Mouse (Mus musculus): ENCODE data around the gene Rab3il1.

Rab3il1 gene

GRCm38 (mm10) chr19:9989884-9990256 lies 11.6 kb upstream of the Rab3il1 start:
- Histone ChIP-seq H3K36me3 (ENCODE audit: control insufficient read depth, insufficient read depth, low read length, poor library complexity, severe bottlenecking) (peaks cover 5% of the 10 kb centered on the region; the same call in 1 of the 2 replicates), H3K27me3 (ENCODE audit: control insufficient read depth, insufficient read depth, low read length, poor library complexity, severe bottlenecking) (no peaks in the 10 kb centered on the region)
- DNase-seq (ENCODE audit: low read depth, low spot score): no peak

- peak; percentile 89 for DNase-seq (ENCODE audit: low read depth, low spot score)
- Histone ChIP-seq H3K27me3 (ENCODE audit: control insufficient read depth, insufficient read depth, low read length, poor library complexity, severe bottlenecking) (no peaks in the 10 kb centered on the region), H3K36me3 (ENCODE audit: control insufficient read depth, insufficient read depth, low read length, poor library complexity, severe bottlenecking) (no peaks in the 10 kb centered on the region)
Observed at GRCm38 (mm10) chr19:9991304-9991703, 10.2 kb upstream of the Rab3il1 start.

- H3K27me3 ChIP-seq (ENCODE audit: control insufficient read depth, insufficient read depth, low read length, poor library complexity, severe bottlenecking): no peaks in the 10 kb centered on the region
- H3K36me3 ChIP-seq (ENCODE audit: control insufficient read depth, insufficient read depth, low read length, poor library complexity, severe bottlenecking): no peaks in the 10 kb centered on the region
- peak; percentile 32 for DNase-seq (ENCODE audit: low read depth, low spot score)
Observed at GRCm38 (mm10) chr19:9992011-9992958, 9.2 kb upstream of the Rab3il1 start.

GRCm38 (mm10) chr19:9993036-9993656 lies 8.3 kb upstream of the Rab3il1 start:
- peak; percentile 85 for DNase-seq (ENCODE audit: low read depth, low spot score)
- Histone ChIP-seq H3K27me3 (ENCODE audit: control insufficient read depth, insufficient read depth, low read length, poor library complexity, severe bottlenecking) (no peaks in the 10 kb centered on the region), H3K36me3 (ENCODE audit: control insufficient read depth, insufficient read depth, low read length, poor library complexity, severe bottlenecking) (no peaks in the 10 kb centered on the region)

GRCm38 (mm10) chr19:9997204-9998062 lies 4.0 kb upstream of the Rab3il1 start:
- no peak for DNase-seq (ENCODE audit: low read depth, low spot score)
- Histone ChIP-seq H3K36me3 (ENCODE audit: control insufficient read depth, insufficient read depth, low read length, poor library complexity, severe bottlenecking) (no peaks in the 10 kb centered on the region), H3K27me3 (ENCODE audit: control insufficient read depth, insufficient read depth, low read length, poor library complexity, severe bottlenecking) (no peaks in the 10 kb centered on the region)

GRCm38 (mm10) chr19:9998063-9998416 lies 3.4 kb upstream of the Rab3il1 start:
- no peaks in the 10 kb centered on the region for H3K36me3 ChIP-seq (ENCODE audit: control insufficient read depth, insufficient read depth, low read length, poor library complexity, severe bottlenecking)
- no peak for DNase-seq (ENCODE audit: low read depth, low spot score)
- no peaks in the 10 kb centered on the region for H3K27me3 ChIP-seq (ENCODE audit: control insufficient read depth, insufficient read depth, low read length, poor library complexity, severe bottlenecking)

- no peak for DNase-seq (ENCODE audit: low read depth, low spot score)
- Histone ChIP-seq H3K27me3 (ENCODE audit: control insufficient read depth, insufficient read depth, low read length, poor library complexity, severe bottlenecking) (no peaks in the 10 kb centered on the region), H3K36me3 (ENCODE audit: control insufficient read depth, insufficient read depth, low read length, poor library complexity, severe bottlenecking) (no peaks in the 10 kb centered on the region)
Observed at GRCm38 (mm10) chr19:9998736-9999486, 2.6 kb upstream of the Rab3il1 start.

- peak; percentile 70 for DNase-seq (ENCODE audit: low read depth, low spot score)
- Histone ChIP-seq H3K27me3 (ENCODE audit: control insufficient read depth, insufficient read depth, low read length, poor library complexity, severe bottlenecking) (no peaks in the 10 kb centered on the region), H3K36me3 (ENCODE audit: control insufficient read depth, insufficient read depth, low read length, poor library complexity, severe bottlenecking) (no peaks in the 10 kb centered on the region)
Observed at GRCm38 (mm10) chr19:10000330-10000729, 1.1 kb upstream of the Rab3il1 start.

- H3K27me3 ChIP-seq (ENCODE audit: control insufficient read depth, insufficient read depth, low read length, poor library complexity, severe bottlenecking): no peaks in the 10 kb centered on the region
- no peak for DNase-seq (ENCODE audit: low read depth, low spot score)
- H3K36me3 ChIP-seq (ENCODE audit: control insufficient read depth, insufficient read depth, low read length, poor library complexity, severe bottlenecking): no peaks in the 10 kb centered on the region
Observed at GRCm38 (mm10) chr19:10003696-10004095, 2.2 kb downstream of the Rab3il1 start.

- no peak for DNase-seq (ENCODE audit: low read depth, low spot score)
- H3K36me3 ChIP-seq (ENCODE audit: control insufficient read depth, insufficient read depth, low read length, poor library complexity, severe bottlenecking): no peaks in the 10 kb centered on the region
- no peaks in the 10 kb centered on the region for H3K27me3 ChIP-seq (ENCODE audit: control insufficient read depth, insufficient read depth, low read length, poor library complexity, severe bottlenecking)
Observed at GRCm38 (mm10) chr19:10011408-10011807, 9.9 kb downstream of the Rab3il1 start.

- H3K36me3 ChIP-seq (ENCODE audit: control insufficient read depth, insufficient read depth, low read length, poor library complexity, severe bottlenecking): no peaks in the 10 kb centered on the region
- no peak for DNase-seq (ENCODE audit: low read depth, low spot score)
- no peaks in the 10 kb centered on the region for H3K27me3 ChIP-seq (ENCODE audit: control insufficient read depth, insufficient read depth, low read length, poor library complexity, severe bottlenecking)
Observed at GRCm38 (mm10) chr19:10012827-10013278, 11.4 kb downstream of the Rab3il1 start.

GRCm38 (mm10) chr19:10013348-10013747 lies 11.9 kb downstream of the Rab3il1 start:
- no peak for DNase-seq (ENCODE audit: low read depth, low spot score)
- no peaks in the 10 kb centered on the region for H3K27me3 ChIP-seq (ENCODE audit: control insufficient read depth, insufficient read depth, low read length, poor library complexity, severe bottlenecking)

GRCm38 (mm10) chr19:10013913-10014312 lies 12.4 kb downstream of the Rab3il1 start:
- Histone ChIP-seq H3K36me3 (ENCODE audit: control insufficient read depth, insufficient read depth, low read length, poor library complexity, severe bottlenecking) (no peaks in the 10 kb centered on the region), H3K27me3 (ENCODE audit: control insufficient read depth, insufficient read depth, low read length, poor library complexity, severe bottlenecking) (no peaks in the 10 kb centered on the region)
- no peak for DNase-seq (ENCODE audit: low read depth, low spot score)

More at GRCm38 (mm10) chr19:10013348-10013747, 11.9 kb downstream of the Rab3il1 start:
- H3K36me3 ChIP-seq (ENCODE audit: control insufficient read depth, insufficient read depth, low read length, poor library complexity, severe bottlenecking): no peaks in the 10 kb centered on the region

GRCm38 (mm10) chr19:10014824-10015223 lies 13.4 kb downstream of the Rab3il1 start:
- Histone ChIP-seq H3K27me3 (ENCODE audit: control insufficient read depth, insufficient read depth, low read length, poor library complexity, severe bottlenecking) (no peaks in the 10 kb centered on the region), H3K36me3 (ENCODE audit: control insufficient read depth, insufficient read depth, low read length, poor library complexity, severe bottlenecking) (no peaks in the 10 kb centered on the region)
- no peak for DNase-seq (ENCODE audit: low read depth, low spot score)
